Mouse (Mus musculus): ENCODE data around the gene Tpbgl.

Tpbgl gene

GRCm38 (mm10) chr7:99626376-99627270 is at the start of gene Tpbgl:
Gene Tpbgl (minus strand): TSS chr7:99627103.
- DNase-seq (ENCODE audit: low read depth): peak; percentile 27

- DNase-seq (ENCODE audit: low read depth): no peak
These were observed 48.0 kb upstream of the Tpbgl start for GRCm38 (mm10) chr7:99674890-99675289.

DNA sequence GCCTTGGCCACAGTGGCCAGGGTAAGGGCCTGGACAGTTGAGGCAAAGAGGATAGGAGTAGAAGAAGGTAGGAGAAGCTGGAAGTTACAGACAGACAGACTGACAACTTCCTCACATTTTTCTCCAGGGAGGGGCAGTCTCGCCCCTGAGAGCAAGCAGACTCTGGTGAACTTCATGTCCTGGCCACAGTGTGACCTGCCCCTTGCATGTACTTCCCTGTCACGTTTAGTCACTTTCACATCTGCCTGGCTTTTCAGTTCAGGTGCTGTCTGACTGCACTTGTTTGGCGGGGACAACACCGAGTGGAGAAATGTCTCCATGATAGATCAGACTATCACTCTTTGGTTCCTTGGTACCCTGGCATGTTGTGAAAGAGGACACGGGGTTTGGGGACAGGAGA is 47.3 kb upstream of the Tpbgl start:
- DNase-seq (ENCODE audit: low read depth): no peak

DNA sequence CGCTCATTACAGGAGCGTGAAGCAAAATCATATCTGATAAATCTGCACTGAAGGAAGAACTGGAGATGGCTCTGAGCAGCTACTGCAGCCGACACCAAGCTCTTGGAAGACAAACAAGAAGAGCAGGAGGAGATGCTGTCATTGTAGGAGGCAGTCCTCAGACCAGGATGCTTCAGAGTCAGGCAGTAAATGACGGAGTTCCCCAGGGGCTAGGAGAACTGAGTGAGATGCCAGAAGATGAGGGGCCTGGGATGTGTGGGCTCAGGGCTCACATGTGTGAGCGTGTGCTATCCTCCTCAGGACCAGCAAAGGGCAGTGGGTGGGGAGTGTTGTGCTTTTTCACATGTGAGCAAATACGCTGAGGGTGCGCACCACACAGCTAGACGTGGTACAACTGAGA is 46.3 kb upstream of the Tpbgl start:
- DNase-seq (ENCODE audit: low read depth): no peak

- no peak for DNase-seq (ENCODE audit: low read depth)
These were observed 44.9 kb upstream of the Tpbgl start for GRCm38 (mm10) chr7:99671544-99672435.

- DNase-seq (ENCODE audit: low read depth): no peak
These were observed 44.0 kb upstream of the Tpbgl start for GRCm38 (mm10) chr7:99670915-99671314.

GRCm38 (mm10) chr7:99668802-99669201 is 41.9 kb upstream of the Tpbgl start:
- no peak for DNase-seq (ENCODE audit: low read depth)

GRCm38 (mm10) chr7:99667096-99667495 is 40.2 kb upstream of the Tpbgl start:
- no peak for DNase-seq (ENCODE audit: low read depth)

DNA sequence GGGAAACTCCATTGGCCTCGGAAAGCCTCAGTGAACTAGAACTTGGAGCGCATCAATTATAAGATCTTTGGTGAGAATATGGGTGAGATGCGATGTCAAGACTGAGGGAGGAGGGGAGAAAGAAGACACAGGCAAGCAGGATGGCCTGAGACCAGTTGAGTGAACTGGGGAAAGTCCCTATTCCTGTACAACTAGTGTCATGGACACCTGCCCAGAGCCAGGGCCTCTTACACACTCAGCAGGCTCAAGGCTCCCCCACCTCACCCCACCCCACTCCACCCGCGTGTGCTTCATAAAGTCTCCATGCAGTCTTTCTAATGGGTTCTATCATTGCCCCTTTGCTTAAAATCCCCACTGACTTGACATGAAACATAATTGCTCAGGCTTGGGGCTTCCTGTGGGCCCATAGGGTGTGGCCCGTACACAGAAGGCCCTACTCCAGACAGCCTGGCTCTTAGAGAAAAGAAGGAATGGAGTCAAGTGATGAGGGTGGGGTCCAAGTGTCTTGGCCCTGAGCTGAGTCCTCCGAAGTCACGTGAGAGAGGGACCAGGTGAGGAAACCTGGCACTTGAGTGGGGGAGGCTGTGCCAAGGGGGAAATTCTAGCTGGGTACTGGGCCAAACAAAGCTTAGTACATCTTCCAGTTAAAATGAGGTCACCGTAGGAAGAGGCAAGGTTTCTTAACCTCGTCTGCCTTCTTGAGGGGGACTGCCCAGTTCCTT is 39.0 kb upstream of the Tpbgl start:
- no peak for DNase-seq (ENCODE audit: low read depth)

- no peak for DNase-seq (ENCODE audit: low read depth)
These were observed 37.9 kb upstream of the Tpbgl start for GRCm38 (mm10) chr7:99664571-99665485.

GRCm38 (mm10) chr7:99663507-99664220 is 36.8 kb upstream of the Tpbgl start:
- DNase-seq (ENCODE audit: low read depth): no peak

GRCm38 (mm10) chr7:99662311-99662710 is 35.4 kb upstream of the Tpbgl start:
- DNase-seq (ENCODE audit: low read depth): no peak

GRCm38 (mm10) chr7:99661571-99662230 is 34.8 kb upstream of the Tpbgl start:
- no peak for DNase-seq (ENCODE audit: low read depth)

GRCm38 (mm10) chr7:99661071-99661470 is 34.2 kb upstream of the Tpbgl start:
- DNase-seq (ENCODE audit: low read depth): no peak

DNA sequence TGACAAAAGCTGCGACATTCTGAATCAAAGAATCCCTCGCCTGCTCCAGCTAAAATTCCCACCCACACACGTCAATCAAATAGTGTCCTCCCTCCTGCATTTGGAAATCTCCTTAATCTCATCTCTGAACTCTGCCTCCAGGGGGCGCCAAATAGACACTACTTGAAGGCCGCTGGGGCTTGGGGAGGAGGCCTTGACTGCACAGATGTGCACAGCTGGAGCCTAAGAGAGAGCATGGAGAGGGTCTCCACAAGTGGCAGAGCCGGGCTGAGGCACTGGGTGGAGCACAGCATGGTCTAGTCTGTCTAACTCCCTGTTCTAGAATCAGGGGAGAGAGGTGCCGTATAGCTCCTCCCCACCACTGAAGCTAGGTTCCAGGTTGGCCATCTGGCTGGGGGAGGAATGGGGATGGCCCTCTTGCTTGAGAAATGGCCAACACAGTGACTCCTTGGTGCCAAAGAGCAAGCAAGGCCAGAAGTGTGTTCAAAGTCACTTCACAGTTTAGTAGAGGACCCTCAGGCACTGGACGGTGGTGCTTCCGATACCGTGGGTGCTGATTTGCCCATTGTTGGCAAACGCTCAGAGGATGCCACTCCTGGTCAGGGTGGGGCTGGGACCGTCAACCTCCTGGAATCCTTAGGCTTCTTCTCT is 32.6 kb upstream of the Tpbgl start:
- peak; percentile 73 for DNase-seq (ENCODE audit: low read depth)

DNA sequence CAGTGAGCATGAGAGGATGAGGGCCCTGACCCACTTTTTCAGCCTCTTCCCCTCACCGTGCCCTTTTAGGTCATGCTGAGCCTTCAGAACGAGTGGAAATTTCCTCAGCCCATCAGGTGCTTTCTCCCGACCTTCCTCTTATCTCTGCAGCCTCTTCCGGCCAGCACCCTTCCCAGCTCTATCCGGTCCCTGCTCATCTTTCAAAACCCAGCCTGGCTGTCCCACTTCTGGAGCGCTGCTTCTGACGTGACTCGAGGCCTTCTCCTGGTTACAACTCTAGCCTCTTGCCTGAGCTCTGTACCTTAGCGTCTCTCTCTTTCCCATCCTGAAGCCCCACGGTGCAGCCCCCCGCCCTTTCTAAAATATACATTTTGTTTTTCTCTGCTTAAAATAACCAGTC is 27.3 kb upstream of the Tpbgl start:
- DNase-seq (ENCODE audit: low read depth): no peak

DNA sequence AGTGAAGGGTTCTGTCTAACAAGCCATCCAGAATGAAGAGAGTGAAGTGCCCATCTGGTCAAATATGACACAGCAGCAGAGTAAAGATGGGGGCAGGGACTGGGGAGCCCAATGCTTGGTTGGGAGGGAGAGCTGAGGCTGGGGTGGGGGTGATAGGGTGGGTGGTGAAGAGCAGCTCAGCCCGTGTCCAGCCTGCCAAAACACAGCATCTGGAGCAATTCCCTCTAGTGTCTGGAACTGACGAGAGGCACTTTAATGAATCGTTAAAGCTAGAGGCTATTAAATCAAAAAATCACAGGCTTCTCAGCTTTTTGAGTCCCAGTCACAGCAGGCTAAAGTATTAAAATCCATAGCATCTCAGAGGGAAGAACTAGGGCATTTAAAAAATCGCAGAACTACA is 22.7 kb upstream of the Tpbgl start:
- DNase-seq (ENCODE audit: low read depth): no peak

DNA sequence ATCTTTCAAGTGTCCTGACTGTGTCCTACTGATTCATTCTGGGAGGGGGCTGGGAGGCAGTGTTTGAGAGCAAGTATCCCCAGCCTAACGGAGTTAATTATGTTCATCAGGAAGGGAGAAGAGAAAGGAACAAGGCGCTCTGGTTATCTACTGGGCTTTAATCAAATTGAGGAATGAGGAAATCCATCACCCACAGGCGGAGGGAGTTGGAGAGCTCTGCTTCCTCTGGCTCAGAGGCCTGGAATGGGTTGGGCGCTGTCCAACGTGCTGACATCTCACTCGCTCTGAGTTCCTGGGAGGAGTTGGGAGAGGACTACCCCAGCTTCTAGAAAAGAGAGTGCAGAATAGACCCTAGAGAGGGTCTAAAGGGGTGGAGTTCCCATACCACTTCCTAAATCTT is 21.7 kb upstream of the Tpbgl start:
- no peak for DNase-seq (ENCODE audit: low read depth)

GRCm38 (mm10) chr7:99644701-99645100 is 17.8 kb upstream of the Tpbgl start:
- no peak for DNase-seq (ENCODE audit: low read depth)
